Mouse (Mus musculus) fat pad, adult 2 months (tissue): ENCODE results near the gene Dmwd.
"Not testable (repeated sequence)": the region's sequence is repeated elsewhere in the genome, so short reads cannot be mapped to it uniquely, and the experiment has no call there.

Source experiments
- DNase-seq: peaks from one replicate; pipeline ENCODE4 v3.0.0-alpha.2; 2011; ENCODE audit warnings: low read depth, low spot score; ENCODE audit errors: extremely low read depth

Gene Dmwd

DNA sequence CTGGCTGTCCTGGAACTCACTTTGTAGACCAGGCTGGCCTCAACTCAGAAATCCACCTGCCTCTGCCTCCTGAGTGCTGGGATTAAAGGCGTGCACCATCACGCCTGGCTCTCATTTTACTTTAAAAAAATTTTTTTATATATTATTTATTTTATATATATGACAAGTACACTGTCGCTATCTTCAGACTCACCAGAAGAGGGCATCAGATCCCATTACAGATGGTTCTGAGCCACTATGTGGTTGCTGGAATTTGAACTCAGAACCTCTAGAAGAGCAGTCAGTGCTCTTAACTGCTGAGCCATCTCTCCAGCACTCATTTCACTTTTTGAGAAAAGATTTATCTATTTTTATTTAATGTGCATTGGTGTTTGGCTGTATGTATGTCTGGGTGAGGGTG is 5.0 kb upstream of the Dmwd start:
- DNase-seq = not testable (repeated sequence)

DNA sequence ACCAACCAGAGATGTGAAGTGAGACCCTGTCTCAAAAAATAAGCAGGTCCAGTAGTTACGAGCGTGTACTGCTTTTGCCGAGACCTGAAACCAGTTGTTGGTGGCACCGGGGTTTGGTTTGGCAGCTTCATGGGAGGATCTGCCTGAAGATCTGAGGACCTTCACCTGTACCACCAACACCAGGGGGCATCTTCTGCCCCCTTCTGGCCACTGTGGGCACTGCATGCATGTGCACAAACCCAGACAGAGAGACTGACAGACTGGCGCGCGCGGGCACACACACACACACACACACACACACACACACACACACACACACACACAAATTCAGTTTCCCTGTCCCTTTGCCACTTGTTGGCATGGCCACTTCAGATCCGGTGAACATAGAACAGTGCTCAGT is 2.5 kb upstream of the Dmwd start:
- DNase-seq = no peak

DNA sequence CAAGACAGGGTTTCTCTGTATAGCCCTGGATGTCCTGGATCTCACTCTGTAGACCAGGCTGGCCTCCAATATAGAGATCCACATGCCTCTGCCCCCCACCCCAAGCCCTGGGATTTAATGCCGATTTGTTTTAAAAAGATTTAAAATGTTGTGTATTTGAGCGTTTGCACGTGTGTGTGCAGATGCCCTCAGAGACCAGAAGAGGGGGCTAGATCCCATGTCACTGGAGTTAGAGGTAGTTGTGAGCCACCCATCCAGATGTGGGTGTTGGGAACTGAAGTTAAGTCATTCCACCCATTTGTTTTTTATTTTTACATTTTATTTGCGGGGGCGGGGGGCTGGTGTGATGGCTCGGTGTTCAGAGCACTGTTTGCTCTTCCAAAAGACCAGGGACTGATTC is 1.5 kb upstream of the Dmwd start:
- no peak for DNase-seq

GRCm38 (mm10) chr7:19075231-19075630 is 796 bp upstream of the Dmwd start:
- no peak for DNase-seq

GRCm38 (mm10) chr7:19076586-19076991 is 562 bp downstream of the Dmwd start:
- DNase-seq = no peak

DNA sequence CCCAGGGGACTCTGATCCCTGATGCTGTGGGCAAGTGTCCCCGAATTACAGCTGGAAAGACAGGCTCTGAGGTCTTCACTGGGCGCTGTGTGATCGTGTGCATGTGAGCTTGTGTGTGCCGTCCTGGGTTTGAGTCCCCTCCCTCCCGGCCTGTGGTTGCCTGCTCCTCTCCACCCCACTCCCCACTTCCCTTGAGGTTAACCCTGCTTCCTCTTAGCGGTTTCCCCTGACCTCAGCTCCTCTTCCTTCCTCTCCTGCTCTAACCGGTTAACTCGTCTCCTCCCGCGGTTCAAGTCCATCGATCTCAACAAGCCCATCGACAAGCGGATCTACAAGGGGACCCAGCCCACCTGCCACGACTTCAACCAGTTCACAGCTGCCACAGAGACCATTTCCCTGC is 1.7 kb downstream of the Dmwd start:
- no peak for DNase-seq

- DNase-seq = no peak
Measured at GRCm38 (mm10) chr7:19078732-19079131, 2.7 kb downstream of the Dmwd start.

DNA sequence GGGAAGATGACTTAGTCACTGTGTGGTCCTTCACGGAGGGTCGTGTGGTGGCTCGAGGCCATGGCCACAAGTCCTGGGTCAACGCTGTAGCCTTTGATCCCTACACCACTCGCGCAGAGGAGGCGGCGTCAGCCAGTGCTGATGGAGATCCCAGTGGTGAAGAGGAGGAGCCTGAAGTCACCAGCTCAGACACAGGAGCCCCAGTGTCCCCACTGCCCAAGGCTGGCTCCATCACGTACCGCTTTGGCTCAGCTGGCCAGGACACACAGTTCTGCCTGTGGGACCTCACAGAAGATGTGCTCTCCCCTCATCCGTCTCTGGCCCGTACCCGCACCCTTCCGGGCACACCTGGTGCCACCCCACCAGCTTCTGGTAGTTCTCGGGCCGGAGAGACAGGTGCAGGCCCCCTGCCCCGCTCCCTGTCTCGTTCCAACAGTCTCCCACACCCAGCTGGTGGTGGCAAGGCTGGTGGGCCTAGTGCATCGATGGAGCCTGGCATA is 4.5 kb downstream of the Dmwd start:
- DNase-seq = no peak

DNA sequence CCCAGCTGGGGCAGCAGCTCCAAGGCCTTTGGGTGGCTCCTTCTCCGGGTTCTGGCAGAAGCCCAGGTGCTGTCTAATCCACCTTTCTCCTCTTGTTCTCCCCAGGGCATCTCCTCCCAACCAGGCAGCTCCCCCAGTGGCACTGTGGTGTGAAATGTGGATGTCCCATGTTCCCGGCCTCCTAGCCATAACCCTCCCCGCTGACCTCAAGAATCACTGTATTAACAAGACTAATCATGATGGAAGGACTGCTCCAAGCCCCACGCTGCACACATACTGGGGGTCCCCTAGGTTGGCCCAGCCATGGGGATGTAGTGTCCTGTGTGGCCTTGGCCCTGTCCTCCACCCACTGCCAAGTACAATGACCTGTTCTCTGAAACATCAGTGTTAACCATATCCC is 6.1 kb downstream of the Dmwd start:
- no peak for DNase-seq

- no peak for DNase-seq
Measured at GRCm38 (mm10) chr7:19083096-19083495, 7.1 kb downstream of the Dmwd start.

DNA sequence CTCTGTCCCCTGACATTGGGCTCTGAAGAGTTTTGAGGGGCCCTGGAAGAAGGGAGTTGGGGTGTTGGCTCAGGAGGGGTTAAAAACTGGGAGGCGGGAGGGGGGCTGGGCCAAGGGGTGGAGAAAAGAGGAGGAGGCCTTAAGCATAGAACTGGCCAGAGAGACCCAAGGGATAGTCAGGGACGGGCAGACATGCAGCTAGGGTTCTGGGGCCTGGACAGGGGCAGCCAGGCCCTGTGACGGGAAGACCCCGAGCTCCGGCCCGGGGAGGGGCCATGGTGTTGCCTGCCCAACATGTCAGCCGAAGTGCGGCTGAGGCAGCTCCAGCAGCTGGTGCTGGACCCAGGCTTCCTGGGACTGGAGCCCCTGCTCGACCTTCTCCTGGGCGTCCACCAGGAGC is 7.7 kb downstream of the Dmwd start, which contains the start of gene Dmpk:
TSS of gene Dmpk (plus strand) at position 149 of the 400 bp plus-strand sequence.
- no peak for DNase-seq

GRCm38 (mm10) chr7:19084277-19084771 is 8.3 kb downstream of the Dmwd start:
- no peak for DNase-seq

DNA sequence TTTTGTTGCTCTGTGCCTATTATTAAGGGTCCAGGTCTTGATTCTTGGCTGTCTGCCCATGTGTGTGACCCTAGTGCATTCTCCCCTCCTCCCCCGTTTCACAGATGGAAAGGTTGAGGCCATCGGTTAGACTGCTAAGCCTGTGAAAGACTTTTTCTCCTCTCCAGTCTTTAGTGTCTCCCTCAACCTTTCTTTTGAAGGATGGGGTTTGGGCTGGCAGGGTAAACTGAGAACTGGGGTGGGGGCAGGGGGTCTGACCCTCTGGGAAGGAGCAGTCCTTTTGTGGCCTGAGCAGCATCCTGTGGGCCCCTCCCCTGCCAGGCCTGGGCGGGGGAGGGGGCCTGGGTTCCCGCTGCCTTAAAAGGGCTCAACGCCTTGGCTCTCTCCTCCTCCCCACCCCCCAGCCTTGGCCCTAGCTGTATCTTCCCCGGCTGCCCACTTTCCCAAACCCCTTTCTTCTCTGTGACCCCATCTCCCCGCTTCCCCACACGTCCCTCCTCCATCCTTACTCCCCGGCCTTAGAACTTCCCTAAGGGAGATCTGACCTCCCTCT is 9.0 kb downstream of the Dmwd start:
- DNase-seq = no peak

- DNase-seq = no peak
Measured at GRCm38 (mm10) chr7:19085495-19085894, 9.5 kb downstream of the Dmwd start.

DNA sequence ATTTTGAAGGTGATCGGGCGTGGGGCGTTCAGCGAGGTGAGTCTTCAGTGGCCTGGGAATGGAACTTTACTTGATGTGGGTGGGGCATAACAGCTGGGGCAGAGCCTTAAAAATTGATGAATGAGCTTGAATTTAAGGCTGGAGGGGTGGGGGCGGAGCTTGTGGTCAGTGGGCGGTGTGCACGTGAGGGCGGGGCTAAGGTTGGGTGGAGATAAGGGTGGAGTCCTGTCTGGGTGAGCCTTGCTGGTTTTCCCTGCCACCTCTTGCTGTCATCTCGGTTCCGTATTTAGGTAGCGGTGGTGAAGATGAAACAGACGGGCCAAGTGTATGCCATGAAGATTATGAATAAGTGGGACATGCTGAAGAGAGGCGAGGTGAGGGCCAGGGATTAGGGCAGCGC is 10.0 kb downstream of the Dmwd start:
- no peak for DNase-seq

GRCm38 (mm10) chr7:19086760-19087159 is 10.7 kb downstream of the Dmwd start:
- DNase-seq = no peak

DNA sequence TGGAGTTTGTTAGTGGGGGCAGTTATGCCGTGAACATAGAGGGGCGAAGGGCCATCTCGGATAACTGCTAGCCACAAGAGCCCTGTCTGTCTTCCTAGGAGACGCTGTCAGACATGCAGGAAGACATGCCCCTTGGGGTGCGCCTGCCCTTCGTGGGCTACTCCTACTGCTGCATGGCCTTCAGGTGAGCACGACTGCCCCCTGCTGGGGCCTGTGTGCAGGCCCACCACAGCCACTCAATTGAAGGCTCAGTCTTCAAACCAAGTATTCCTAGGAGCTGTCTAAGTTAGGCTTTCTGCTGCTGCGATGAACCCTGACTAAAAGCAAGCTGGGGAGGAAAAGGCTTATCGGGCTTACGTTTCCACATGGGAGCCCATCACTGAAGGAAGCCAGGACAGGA is 12.8 kb downstream of the Dmwd start:
- no peak for DNase-seq

GRCm38 (mm10) chr7:19091913-19092312 is 15.9 kb downstream of the Dmwd start:
- no peak for DNase-seq

DNA sequence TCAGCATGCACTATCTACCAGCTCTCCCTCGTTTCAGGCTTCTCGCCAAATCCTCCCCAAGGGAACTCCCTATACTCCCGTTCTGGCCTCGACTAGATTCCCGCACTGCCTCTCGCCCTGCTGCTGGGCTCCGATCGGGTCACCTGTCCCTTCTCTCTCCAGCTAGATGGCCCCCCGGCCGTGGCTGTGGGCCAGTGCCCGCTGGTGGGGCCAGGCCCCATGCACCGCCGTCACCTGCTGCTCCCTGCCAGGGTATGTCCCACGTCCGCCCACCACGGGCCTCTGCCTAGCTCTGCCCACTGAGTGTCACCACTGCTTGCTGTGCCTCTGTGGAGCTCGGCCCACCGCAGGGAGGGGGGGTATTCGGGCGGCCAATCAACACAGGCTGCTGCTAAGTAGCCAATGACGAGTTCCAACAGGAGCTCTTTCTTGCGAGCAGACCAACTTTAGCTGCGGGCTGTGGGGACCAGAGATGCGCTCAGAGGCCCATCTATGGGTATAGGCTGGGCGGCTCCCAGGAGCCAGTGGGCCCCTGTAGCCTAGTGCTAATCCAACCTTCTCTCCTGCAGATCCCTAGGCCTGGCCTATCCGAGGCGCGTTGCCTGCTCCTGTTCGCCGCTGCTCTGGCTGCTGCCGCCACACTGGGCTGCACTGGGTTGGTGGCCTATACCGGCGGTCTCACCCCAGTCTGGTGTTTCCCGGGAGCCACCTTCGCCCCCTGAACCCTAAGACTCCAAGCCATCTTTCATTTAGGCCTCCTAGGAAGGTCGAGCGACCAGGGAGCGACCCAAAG is 16.6 kb downstream of the Dmwd start:
- no peak for DNase-seq

GRCm38 (mm10) chr7:19093174-19093521 is 17.1 kb downstream of the Dmwd start:
- no peak for DNase-seq

DNA sequence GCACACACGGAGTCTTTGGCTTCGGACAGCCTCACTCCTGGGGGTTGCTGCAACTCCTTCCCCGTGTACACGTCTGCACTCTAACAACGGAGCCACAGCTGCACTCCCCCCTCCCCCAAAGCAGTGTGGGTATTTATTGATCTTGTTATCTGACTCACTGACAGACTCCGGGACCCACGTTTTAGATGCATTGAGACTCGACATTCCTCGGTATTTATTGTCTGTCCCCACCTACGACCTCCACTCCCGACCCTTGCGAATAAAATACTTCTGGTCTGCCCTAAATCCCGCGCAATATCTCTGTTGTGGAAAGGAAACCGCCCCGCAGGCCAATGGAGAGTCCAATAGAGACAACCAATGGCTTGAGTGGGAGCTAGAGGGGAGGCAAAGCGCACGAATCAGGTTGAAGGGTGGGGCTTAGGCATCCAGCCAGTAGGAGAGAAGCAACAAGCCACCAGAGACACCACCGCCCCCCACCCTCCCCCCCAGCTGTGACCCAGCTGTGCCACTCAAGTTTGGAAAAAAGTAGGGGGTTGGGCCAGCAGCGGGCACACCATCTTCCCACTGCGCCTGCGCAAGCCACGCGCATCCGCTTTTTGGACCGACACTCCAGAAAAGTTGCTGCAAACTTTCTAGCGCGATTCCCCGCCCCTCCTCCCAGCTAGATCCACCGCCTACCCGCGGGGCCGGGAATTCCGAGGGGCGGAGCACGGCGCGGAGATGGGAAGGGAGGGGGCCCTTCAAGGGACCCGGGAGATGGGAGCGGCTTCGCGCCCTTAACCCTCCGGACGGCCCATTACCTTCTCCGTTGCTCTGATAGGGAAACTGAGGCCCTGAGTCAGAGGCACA is 17.7 kb downstream of the Dmwd start:
- no peak for DNase-seq

GRCm38 (mm10) chr7:19094471-19094825 is 18.4 kb downstream of the Dmwd start, which contains the start of gene Six5:
TSS of gene Six5 (plus strand) at chr7:19094594.
- DNase-seq = no peak
